Mouse (Mus musculus) embryo, embryonic 10 days (tissue): ENCODE measurements at regions not wholly inside any gene's neighbourhood (a gene's known extent, or its start where the extent isn't known, plus 50 kb on each side); places are given as distances from the start of the nearest gene placed in this dataset.
A peak's percentile ranks its signal among the peaks of the same experiment; 100 is the strongest.

Source experiments
- DNase-seq: peaks from one replicate; pipeline ENCODE4 v3.0.0-alpha.2; 2015; ENCODE audit warnings: low spot score

DNA sequence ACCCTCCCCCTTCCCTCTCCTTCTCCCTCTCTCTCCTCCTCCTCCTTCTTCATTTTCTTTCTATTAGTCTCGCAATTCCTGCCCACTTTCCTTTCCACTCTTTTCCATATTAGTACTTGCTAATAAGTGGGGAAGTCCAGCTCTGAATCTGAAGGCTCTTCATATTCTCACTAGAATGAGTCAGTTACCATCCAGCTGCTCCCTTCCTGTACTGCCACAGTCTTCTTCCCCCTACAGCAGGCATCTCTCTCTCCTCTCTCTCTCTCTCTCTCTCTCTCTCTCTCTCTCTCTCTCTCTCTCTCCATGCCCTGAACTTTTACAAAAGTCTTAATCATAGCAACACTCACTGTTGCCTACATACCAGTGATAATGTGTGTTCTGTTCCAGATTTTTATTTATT lies 226.6 kb upstream of the Pter start:
- no peak for DNase-seq

DNA sequence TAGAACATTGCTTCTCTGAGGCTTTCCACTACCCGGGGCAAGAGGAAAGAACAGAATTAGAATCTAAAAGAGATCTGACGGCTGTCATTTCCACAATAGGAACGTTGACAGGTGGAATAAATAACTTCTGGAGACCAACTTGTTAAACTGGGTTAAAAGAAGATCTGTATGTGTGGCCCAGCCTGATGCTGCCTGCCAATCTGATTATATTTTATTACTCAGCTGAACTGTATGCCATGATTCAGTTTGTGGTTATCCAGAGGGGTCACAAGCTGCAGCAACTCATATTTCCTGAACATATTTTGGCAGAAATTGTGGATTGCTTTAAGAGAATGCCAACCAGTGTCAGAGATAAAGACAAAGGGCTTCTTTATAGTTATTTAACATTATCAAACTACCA lies 224.5 kb upstream of the Pter start:
- no peak for DNase-seq

DNA sequence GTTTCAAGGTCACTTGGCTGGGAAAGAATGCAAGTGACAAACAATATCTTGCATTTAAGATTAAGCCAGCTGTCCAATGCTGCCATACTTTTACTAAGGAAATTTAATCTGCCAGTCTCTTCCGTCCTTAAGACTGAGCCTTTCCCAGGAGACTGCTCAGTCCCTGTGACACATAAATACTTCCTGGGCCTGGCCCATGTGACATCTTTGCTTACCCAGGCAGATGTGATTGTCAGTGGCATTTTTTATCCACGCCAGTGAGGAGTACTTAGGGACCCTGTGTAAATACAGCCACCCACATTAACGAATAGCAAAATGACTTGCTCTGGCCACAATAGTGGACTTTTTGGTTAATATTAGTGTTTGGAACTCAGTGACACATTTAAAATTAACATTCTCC lies 216.3 kb upstream of the Pter start:
- no peak for DNase-seq

DNA sequence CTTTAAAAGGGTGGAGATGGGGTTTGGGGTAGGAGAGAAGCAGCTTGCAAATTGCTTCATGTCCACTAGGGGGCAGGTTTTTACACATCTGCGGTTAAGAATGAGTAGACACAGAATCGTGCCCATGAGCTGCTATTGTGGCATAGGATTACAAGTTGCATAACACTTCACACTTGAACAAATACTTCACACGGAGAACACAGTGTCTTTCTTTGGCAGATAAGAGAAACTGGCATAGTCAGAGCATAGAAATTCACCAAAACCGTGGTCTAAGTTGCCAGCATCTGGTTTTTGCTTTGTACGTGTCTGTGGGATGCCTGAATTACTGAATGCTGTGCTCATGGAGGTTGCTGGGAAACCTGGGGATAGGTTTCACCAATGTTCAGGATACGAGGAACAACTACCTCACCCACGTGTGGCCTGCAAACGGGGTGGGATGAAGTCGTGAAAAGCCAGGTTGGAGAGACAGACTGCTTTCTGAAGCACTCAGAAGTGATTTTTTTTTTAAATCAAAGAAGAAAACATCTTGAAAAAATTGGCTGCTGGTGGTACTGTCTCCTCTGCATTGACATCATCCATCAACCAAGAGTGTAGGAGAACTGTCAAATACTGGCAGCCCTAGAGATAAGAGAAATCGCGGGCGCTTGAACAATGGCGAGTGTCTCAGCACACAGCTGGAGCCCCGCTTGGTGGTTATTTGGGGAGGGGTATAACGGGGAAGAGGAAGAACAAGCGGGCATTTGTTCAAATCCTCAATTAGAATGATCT lies 214.5 kb upstream of the Pter start:
- peak; percentile 78 for DNase-seq

DNA sequence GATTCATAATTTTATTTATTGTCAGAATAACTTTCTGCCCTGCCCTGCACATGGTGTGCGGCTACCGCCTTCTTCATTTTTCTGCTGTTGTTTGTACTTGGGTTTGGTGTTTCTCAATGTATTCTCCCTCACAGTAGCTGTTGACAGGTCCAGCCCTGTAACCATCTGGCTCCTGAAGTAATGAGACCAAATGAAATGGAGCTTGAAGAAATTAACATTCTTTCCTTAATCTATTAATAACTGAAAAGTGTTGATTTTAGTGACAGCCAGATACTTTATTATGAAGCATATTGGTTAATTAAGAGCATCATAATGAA lies 214.0 kb upstream of the Pter start:
- DNase-seq = no peak

DNA sequence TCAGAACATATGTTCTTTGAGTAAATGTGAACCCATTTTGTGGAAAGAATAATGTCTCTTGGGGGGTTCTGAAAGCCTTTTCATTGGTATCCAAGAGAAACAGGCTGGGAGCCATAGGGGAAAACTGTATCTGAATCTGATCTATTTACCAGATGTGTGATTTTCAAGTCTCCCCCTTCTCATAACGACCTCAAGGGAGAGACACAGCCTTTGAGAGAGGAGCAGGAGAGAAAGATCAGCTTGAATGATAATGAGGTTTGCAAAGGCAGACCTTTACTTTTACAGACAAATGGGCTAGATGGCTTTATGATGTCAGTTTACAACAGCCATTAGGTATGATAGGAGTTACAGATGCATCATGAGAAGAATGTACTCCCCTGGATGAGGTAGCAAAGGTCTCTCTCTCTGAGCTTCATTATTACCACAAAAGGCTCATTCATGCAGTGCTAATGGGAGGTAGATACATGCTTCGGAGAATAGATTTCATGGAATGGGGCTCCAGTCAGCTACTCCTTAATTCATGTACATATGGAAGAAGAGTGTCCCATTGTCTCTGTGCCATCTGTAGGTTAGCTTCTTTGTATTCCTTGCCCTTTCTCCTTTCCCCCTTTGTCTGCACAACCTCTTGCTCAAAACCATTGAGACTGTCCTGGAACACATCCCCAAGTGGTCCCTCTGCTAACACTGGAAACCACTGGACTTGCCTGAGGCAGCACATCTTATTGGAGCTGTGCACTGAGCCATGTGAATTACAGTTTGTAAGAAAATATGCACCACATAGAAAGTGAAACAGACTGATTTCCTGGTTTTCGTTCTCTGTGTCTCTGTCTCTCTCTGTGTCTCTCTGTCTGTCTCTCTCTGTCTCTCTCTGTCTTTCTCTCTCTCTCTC lies 207.5 kb upstream of the Pter start:
- no peak for DNase-seq

DNA sequence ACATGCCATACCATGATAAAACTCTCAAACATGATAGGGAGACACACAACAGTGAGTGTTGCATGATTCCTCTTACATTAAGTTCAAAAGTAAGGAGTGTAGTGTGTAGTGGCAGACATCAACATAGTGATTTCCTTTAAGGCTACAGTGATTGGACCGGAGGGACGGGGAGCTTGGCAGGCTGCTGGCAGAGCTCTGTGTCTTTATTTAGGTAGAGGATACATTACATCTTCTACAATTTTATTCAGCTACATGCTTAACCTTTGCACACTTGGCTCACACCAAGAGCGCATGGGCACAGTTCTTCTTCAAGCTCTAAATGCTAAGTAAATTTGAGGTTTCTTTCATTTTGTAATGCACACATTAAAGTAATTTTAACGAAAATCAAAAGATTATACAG lies 194.6 kb upstream of the Pter start:
- DNase-seq = no peak

DNA sequence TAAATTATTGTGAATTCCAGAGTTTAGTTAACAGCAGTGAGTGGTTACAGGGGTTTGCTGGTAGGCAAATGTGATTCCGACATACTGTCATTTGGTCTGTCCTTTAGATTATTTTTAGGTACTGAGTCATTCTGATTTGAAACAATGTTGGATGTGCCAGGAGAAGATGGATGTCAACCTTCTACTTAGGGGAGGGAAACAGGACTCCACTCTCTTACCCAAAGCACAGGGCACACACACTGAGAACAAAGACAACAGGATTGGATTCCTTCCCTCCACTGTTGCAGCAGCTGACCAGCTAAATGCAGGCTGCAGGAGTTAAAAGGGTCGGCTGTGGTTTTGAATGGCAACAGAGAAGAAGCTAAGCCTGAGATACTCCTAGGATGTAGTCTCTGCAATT lies 186.7 kb upstream of the Pter start:
- no peak for DNase-seq

DNA sequence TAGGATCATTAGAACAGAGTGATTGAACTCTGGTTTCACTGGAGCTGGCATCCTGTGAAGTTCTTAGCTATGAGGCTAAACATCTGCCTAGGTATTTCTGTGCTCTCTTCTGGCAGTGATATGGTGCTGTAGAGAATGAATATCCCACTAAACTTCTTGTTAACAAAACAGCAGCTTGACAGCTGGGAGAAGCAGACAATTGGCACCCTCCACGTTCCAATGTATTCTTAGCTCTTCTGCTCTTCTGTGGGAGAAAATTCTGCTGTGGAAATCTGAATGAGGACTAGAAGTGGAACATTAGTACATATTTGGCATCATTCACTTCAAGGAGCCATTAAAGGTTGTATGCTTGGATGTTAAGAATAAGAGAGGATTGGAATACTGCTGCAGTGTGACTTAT lies 177.0 kb upstream of the Pter start:
- no peak for DNase-seq

DNA sequence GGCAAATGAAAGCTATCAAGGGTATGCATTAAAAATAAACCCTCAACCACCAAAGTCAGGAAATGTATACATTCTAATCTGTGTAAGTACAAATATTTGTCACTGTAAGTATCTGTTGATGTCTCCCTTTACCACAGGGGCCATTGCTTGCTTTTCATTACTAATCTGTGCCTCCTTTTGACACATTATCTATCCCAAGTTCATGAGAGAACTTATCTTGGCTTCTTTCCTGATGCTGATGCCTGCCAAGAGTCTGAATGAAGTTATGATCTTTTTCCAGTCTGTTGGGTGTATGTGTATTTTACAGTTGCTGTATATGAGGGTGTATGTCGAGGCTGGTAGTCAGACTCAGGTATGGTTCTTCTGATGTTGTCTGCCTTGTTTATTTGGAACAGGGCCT lies 165.0 kb upstream of the Pter start:
- no peak for DNase-seq

DNA sequence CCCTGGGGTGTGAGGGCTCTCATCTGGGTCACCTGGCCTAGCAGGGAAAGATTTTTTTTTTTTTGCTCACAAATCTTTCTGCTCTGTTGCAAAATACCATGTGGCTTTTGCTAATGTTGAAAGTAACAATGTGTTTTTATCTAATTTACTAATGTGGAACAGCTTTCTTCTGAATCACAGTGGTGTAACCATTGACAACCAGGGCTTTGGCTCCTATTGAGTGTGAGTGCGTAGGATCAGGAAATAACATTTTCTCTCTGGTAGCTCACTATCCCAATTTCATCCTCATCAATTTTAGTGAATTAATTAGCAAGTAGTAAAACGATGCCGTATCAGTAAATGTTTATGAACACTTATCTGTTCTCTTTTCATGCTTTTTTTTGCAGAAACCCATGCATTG lies 163.9 kb upstream of the Pter start:
- DNase-seq = no peak

DNA sequence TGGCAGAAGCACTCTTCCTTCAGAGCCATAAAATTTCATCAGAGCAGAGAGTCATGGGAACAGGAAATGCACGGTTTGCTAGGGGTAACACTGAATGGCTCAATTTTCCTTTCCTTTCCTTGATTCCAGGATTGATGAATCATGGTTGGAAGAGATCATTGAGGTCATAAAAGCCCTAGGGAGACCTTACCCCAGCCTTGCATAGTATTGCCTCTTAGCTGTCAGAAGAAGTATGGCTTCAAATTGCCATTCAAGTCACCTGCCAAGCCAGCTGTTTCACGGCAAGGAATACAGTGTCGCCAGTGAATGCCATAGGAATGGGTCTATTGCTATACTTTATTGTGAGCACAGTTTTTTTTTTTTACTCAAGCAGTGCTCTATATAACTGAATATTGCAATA lies 162.4 kb upstream of the Pter start:
- no peak for DNase-seq

DNA sequence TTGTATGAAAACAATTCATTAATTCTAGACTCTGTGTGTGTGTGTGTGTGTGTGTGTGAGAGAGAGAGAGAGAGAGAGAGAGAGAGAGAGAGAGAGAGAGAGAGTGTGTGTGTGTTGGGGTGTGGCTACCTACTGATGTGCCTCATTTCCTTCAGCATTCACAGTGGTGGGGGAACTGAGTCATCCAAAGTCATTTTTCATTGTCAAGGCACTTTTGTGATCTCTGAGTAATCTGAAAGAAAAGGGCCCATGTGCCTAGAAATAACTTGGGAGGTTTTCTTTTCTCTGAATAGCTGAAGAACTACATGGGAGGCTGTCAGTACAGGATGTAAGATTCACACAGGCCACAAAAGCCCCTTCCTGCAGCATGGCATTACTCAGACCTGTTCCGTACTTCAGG lies 159.3 kb upstream of the Pter start:
- no peak for DNase-seq

DNA sequence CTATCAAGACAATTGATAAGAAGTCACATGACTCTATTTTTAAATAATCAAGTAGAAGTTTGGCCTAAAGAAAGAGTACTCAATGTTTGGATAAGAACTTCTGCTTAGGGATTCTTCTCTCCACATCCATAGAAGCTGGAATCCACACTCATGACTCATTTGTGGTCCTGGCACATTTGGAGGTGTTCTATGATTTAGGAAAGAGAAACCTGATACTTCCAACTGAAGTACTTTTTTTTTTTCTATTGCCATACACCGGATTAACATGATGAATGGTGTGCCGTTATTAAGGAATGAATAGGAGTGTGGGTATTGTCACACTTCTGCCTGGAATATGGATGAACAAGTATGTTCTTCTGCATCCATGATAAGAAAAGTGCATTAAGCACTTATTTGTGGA lies 158.5 kb upstream of the Pter start:
- no peak for DNase-seq

DNA sequence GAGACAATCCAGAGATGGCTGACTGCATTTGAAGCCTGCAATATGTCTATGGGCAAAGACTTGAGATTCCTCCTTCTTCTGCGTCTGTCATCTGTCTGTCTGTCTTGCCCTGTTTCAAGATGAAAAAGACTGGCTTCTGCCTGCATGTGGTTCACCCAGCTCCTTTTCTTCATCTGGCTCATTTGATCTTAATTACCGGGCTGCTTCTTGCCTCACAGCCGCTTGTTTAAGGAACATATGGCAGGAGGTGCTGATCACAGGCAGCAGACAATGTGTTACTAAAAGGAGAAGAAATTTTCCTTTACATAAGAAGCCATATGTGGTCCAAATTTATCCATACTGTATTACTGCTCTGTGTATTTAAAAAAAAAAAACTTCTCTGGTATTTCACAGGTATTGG lies 147.0 kb upstream of the Pter start:
- no peak for DNase-seq

DNA sequence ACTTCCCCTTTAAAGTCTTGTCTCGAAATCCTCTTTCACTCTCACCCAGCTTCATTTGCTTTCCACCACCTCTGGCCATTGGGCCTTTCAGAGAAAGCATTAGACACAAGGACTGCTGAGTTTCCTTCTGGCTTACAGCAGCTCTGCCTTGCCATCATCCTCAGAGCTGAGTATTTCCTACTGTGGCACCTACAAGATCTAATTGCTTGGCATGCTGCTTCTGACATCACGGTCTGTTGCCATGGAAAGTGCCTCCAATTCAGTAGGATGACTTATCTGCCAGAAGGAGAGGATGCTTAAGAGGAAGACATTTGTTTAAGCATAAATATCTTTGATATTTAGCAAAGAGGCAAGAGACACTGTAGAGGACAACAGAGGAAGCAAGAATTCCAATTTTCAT lies 146.1 kb upstream of the Pter start:
- DNase-seq = no peak

DNA sequence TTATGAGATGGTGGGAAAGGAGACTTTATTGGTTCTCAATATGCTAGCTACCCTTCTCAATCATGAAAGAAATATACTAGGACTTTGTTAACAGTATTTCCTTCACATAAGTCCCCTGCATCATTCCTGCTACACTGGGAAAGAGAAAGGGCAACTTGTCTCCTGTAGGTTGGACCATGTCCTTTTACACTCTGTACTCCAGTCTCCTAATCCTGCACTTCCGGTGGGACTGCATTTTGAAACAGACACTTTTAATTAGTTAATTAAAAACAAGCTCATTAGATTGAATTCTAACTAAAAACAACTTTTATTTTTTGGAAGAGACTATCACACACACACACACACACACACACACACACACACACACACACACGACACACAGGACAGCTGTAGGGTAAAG lies 131.2 kb upstream of the Pter start:
- no peak for DNase-seq

DNA sequence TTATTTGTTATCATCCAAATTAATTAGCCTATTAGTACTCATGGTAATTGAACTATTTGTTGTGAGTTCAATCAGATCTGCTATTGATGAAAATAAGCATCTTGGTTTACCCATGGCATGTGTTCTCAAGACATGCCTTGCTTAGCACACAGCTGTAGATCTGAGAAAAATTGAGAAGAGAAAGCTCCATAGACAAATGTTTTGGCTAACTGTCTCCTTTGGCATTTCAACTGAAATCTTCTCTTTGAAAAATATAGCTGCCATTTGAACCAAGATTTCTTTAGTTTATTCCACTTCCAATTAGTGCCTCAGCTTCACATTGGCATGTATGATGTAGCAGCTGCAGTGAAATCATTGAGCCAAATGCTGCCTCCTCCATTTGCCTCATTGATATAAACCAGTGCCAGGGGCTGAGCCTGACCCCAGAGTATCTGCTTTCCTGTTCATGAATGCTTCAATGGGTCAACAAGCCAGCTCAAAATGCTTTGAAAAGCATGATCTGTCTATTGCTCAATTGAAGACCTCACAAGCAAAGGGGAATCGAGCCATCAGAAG lies 126.1 kb upstream of the Pter start:
- DNase-seq = no peak

DNA sequence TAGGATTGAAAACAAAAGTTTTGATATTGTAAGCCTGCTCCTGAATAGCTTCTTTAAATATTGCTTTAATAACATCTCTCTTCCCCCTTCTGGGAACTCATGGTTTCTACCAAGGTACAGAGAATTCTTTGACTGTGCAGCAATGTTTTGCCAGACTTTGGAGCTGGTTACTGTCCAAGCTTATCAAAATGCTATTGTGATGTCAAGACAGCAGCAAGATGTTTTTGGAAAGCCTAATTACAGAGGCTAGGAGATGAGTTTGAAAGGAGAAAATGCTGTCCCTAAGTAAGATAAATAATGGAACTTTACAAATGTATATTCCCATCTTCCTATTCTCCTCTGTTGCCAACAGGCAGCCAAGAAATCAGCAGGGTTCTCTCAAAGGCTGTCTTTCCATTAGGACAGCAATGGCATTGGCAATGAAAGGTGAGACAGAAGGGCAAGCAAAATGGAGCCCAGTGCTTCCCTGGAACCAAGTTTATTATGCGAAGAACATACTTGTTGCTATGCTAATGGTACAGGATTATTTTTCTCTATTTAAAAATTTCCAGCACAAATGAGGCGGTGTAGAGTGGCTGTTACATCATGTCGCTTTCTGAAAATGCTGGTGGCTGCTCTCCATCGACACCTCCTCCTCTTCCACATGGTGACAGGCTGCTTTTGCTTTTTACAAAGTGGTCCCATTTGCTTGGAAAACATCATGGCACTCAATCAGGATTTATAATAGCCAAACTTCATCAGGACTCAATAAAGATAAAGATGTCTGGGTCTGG lies 124.5 kb upstream of the Pter start:
- no peak for DNase-seq

DNA sequence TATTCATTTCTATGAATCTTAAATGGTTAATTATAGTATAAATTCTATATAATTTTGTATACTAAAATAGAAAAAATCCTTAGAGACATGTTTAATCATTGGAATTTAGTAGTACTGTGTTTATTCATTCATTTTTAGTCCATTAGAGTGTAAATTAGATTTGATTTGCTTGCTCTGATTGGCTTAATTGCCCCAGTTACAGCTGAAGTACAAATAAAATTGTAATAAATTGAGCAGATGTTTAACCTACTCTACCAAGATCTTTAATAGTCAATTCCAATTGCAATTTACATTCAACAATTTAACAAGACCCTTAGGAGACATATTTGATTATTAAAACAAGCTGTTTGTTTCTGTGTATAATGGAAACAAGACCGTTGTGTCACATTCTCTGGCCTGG lies 121.2 kb upstream of the Pter start:
- DNase-seq = no peak

DNA sequence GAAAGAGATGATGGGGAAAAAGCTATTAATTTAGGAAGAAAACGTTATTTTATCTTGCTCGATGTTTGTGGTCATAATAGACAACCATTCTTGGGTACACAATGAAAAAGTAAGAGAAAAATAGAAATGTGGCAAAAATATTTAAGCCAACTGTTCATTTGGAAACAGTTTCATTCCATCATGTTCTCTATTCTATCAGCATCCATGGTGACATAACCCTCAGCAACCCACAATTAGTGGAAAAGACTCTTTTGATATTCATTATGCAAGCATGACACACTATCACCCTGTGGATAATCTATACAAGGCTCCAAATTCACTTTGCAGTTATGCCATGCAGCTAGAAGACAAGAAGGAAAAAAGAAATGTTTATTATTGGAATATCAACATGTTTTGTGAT lies 118.7 kb upstream of the Pter start:
- DNase-seq = no peak

DNA sequence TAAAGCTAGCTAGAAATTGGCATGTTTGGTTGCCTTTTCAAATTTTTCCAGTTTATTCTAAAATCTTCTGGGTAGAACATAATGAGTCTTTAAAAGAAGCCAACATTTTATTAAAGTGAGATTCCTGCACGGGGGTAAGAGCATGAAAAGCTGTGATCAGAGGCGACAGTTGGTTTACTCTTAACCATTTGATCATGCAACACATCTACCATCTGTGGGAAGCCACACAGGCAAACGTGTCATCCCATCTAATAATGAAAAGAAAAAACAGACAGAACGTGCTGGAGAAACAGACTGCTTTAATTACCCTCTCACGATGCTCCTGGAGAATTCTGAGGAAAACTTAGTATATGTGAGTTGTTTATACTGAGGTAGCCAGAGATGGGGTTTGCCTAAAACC lies 115.4 kb upstream of the Pter start:
- DNase-seq = no peak

DNA sequence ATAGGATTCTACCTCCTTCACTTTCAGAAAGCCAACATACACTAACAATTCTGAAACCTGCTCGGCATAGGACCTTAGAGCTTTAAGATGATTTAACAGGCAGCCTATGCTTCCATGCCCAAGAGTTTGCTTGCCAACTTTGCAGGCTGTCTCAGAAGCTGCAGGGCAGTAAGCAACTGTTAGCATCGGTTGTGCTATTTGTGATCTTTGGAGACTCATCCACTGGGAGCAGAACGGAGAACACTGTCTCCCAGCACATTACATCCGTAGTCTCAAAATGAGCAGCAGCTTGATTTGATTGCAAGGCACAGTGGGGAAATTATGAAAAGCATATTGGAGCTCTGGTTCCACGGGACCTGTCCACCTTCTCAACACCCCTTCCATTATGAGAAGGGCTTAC lies 108.5 kb upstream of the Pter start:
- no peak for DNase-seq
